Mouse (Mus musculus) heart, adult 2 months (tissue): ENCODE results near the gene Gm11214. TPM values are rescaled to one million over a fixed set of nuclear protein-coding genes. Genes with fewer than 3 reads are reported as not detected.

ENCODE experiments used
- DNase-seq, 2 experiments: peaks; one replicate each; pipeline ENCODE4 v3.0.0; 2021
- H3K27ac ChIP-seq: fragments of 200-600 bp; 2 replicates; pipeline ENCODE4 v1.8.1; 2022
- H3K27me3 ChIP-seq: fragments of 200-500 bp; 2 replicates; pipeline ENCODE4 v1.6.1; 2012; ENCODE audit warnings: mild to moderate bottlenecking, low read length, inconsistent platforms, mixed read lengths; ENCODE audit not compliant: control insufficient read depth, insufficient read depth
- H3K36me3 ChIP-seq: fragments of 200-500 bp; 2 replicates; pipeline ENCODE4 v1.6.1; 2012; ENCODE audit warnings: low read length, inconsistent platforms; ENCODE audit not compliant: control insufficient read depth, insufficient read depth
- H3K4me1 ChIP-seq: fragments of 200-500 bp; 2 replicates; pipeline ENCODE4 v1.6.1; 2011; ENCODE audit warnings: low read length; ENCODE audit not compliant: control insufficient read depth, insufficient read depth
- H3K4me3 ChIP-seq: fragments of 200-600 bp; 2 replicates; pipeline ENCODE4 v1.8.1; 2022
- H3K79me2 ChIP-seq: fragments of 200-500 bp; replicated peaks from 2 replicates; pipeline ENCODE4 v1.6.1; 2012; ENCODE audit warnings: mild to moderate bottlenecking, inconsistent platforms, low read length, moderate library complexity, mixed read lengths; ENCODE audit not compliant: control insufficient read depth, insufficient read depth
- H3K9ac ChIP-seq: fragments of 200-500 bp; 2 replicates; pipeline ENCODE4 v1.6.1; 2012; ENCODE audit warnings: low read depth, mild to moderate bottlenecking, control low read depth, inconsistent platforms, low read length, mixed read lengths
- CTCF ChIP-seq: fragments of 200-600 bp; IDR thresholded peaks from 2 replicates; pipeline ENCODE4 v1.8.1; 2022; ENCODE audit warnings: antibody characterized with exemption, mild to moderate bottlenecking, moderate library complexity
- EP300 ChIP-seq: fragments of 200-500 bp; IDR thresholded peaks from 2 replicates; pipeline ENCODE4 v1.6.1; 2011; ENCODE audit warnings: low read depth, low read length, control low read depth; ENCODE audit not compliant: insufficient read depth
- POLR2A ChIP-seq: fragments of 200-500 bp; IDR thresholded peaks from 2 replicates; pipeline ENCODE4 v1.6.1; 2011; ENCODE audit warnings: mild to moderate bottlenecking, low read depth, low read length, control low read depth; ENCODE audit not compliant: insufficient read depth
- WGBS: fragments of 180-500 bp; shearing (Covaris S2); methylation state at CpG from one replicate; pipeline ENCODE4 v1.1.7; 2018; 5-methylcytosine and 5-hydroxymethylcytosine counted together
- intact Hi-C: fragments of 180-260 bp; cut with DNase I; formaldehyde crosslinking; loops from one replicate; pipeline ENCODE4 v1.15.1; 2025
- polyA plus RNA-seq: library from polyadenylated mRNA; depleted of rRNA; stranded (reverse); fragments of >200 nt; gene quantifications from 2 replicates; pipeline ENCODE4 v1.2.3, GENCODE M21; 2012
- total RNA-seq, 2 experiments: library from RNA; stranded (reverse); gene quantifications; 2 replicates each; pipeline ENCODE4 v1.2.3; 2021

Gene Gm11214
- total and polyA plus RNA-seq, 3 experiments, result not detected

DNA sequence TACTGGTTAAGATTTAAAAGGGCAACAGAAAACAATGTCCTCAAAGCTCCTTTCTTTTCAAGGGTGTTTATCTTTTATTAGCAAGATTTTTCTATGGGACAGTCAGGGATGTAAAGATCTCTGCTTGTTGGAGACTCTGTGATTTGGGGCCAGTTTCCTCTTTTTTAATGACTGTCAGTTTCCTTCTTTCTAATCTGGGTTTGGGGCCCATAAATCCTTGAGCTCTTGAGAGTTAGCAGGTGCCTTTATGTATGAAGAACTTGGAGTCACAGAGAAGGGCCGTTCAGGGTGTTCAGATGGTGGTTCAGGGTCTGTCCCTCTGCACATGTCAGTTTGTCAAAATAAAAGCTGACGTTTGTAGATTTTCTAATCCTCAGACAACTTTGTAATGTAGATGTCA is 11.9 kb upstream of the Gm11214 start:
- WGBS, result 57% methylated on average over 2 of the region's 2 CpGs
- no peak for TF ChIP-seq CTCF
- no peak for TF ChIP-seq EP300
- no peak overlapping the region for H3K27ac ChIP-seq
- no peaks in the 10 kb centered on the region for H3K4me1 ChIP-seq
- no peaks in the 10 kb centered on the region for H3K27me3 ChIP-seq
- no peaks in the 10 kb centered on the region for H3K36me3 ChIP-seq
- intact Hi-C loops, result no loop called here
- no peak overlapping the region for H3K4me3 ChIP-seq
- no peaks in the 10 kb centered on the region for H3K79me2 ChIP-seq
- H3K9ac ChIP-seq, result no peak overlapping the region
- no peak for DNase-seq

DNA sequence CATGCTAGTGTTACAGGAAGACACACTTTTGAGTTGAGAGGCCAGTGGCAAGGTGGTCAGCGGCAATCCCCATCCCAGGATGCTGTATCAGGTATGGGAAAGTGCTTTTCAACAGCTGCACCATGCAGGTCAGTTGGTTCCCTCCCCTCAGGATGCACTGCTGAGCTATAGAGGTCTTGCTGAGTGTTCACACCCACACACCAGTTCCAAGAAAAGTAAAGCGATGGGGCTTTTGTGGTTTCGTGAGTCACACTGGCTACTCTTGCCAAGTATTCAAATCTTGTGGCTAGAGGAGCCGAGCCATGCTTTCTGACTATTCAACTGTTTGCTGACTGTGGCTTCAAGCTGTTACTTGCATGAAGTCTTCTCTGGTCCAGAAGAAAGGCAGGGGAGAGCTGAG is 5.1 kb upstream of the Gm11214 start:
- H3K9ac ChIP-seq, result no peak overlapping the region
- H3K4me1 ChIP-seq, result no peaks in the 10 kb centered on the region
- intact Hi-C loops, result no loop called here
- TF ChIP-seq EP300 (no peak), POLR2A (no peak), CTCF (no peak)
- H3K27me3 ChIP-seq, result no peaks in the 10 kb centered on the region; the same call in 1 of the 2 replicates
- 48% methylated on average over 4 of the region's 4 CpGs for WGBS
- DNase-seq, result peak in 1 of 2 experiments; percentile 36
- H3K79me2 ChIP-seq, result no peaks in the 10 kb centered on the region
- no peak overlapping the region for H3K4me3 ChIP-seq
- H3K27ac ChIP-seq, result no peak overlapping the region
- H3K36me3 ChIP-seq, result no peaks in the 10 kb centered on the region

DNA sequence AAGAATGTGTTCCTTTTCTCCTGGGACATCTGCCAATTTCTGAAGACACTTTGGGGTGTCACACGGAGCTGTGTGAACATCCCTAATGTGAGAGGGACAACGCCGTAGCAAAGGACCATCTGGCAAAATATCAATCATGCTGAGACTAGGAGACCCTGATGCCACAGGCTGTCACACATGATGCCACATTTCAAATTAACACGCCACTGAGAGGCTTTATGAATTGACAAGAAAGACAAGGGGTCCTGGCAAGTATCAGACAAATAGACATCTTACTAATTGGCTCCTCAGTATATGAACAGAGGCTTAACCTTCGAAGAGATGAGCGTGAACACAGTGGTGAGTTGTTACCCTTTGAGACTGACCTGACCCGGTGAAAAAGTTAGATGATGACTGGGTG is 2.6 kb upstream of the Gm11214 start:
- Histone ChIP-seq H3K27ac (no peak overlapping the region), H3K4me1 (no peaks in the 10 kb centered on the region), H3K4me3 (no peak overlapping the region), H3K27me3 (no peaks in the 10 kb centered on the region; the same call in 1 of the 2 replicates), H3K79me2 (no peaks in the 10 kb centered on the region), H3K9ac (no peak overlapping the region), H3K36me3 (no peaks in the 10 kb centered on the region)
- no peak for DNase-seq
- TF ChIP-seq CTCF, result no peak
- intact Hi-C loops, result no loop called here
- 80% methylated on average over 7 of the region's 7 CpGs for WGBS

DNA sequence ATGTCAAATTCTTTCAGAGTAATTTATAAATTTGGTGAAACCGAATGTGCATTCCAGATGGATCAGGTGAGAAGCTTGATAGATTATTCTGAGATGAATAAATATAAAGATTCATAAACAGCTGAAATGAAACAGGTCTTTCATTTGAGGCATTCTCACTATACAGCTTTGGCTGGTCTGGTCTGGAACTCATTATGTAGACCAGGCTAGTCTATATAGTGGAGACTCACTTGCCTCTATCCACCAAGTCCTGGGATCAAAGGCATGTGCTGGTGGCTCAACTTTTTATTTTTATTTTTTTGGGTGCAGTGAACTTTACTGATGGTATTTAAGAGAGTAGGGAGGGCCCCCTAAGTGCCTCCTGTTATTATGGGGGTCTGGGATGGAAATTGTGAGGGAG is 1.3 kb downstream of the Gm11214 start:
- no peak overlapping the region for H3K4me3 ChIP-seq
- DNase-seq, result no peak
- no peaks in the 10 kb centered on the region for H3K27me3 ChIP-seq
- no peak overlapping the region for H3K27ac ChIP-seq
- H3K36me3 ChIP-seq, result no peaks in the 10 kb centered on the region
- no peak overlapping the region for H3K9ac ChIP-seq
- H3K4me1 ChIP-seq, result no peaks in the 10 kb centered on the region
- TF ChIP-seq CTCF (no peak), POLR2A (no peak), EP300 (no peak)
- no peaks in the 10 kb centered on the region for H3K79me2 ChIP-seq
- intact Hi-C loops, result no loop called here
- WGBS, result 81% methylated on average over 1 of the region's 1 CpGs

GRCm38 (mm10) chr4:63661426-63661825 is 1.8 kb downstream of the Gm11214 start:
- H3K4me1 ChIP-seq, result no peaks in the 10 kb centered on the region
- H3K27me3 ChIP-seq, result no peaks in the 10 kb centered on the region
- no peak for DNase-seq
- WGBS, result 82% methylated on average over 1 of the region's 1 CpGs
- H3K27ac ChIP-seq, result no peak overlapping the region
- TF ChIP-seq CTCF, result no peak
- no peak for TF ChIP-seq POLR2A
- no peaks in the 10 kb centered on the region for H3K36me3 ChIP-seq
- intact Hi-C loops, result no loop called here
- H3K4me3 ChIP-seq, result no peak overlapping the region
- H3K79me2 ChIP-seq, result no peaks in the 10 kb centered on the region
- H3K9ac ChIP-seq, result no peak overlapping the region

GRCm38 (mm10) chr4:63659775-63660174 is 3.4 kb downstream of the Gm11214 start:
- no peak overlapping the region for H3K4me3 ChIP-seq
- no peaks in the 10 kb centered on the region for H3K79me2 ChIP-seq
- H3K36me3 ChIP-seq, result no peaks in the 10 kb centered on the region
- DNase-seq, result no peak
- WGBS, result 95% methylated on average over 1 of the region's 1 CpGs
- no peaks in the 10 kb centered on the region for H3K27me3 ChIP-seq
- intact Hi-C loops, result no loop called here
- TF ChIP-seq EP300 (no peak), CTCF (no peak), POLR2A (no peak)
- no peak overlapping the region for H3K9ac ChIP-seq
- H3K27ac ChIP-seq, result no peak overlapping the region
- H3K4me1 ChIP-seq, result no peaks in the 10 kb centered on the region

- Histone ChIP-seq H3K4me3 (no peak overlapping the region), H3K79me2 (no peaks in the 10 kb centered on the region), H3K4me1 (no peaks in the 10 kb centered on the region), H3K9ac (no peak overlapping the region), H3K27ac (no peak overlapping the region), H3K36me3 (no peaks in the 10 kb centered on the region), H3K27me3 (no peaks in the 10 kb centered on the region)
- 39% methylated on average over 4 of the region's 4 CpGs for WGBS
- intact Hi-C loops, result no loop called here
- no peak for DNase-seq
- TF ChIP-seq CTCF (no peak), POLR2A (no peak)
These were observed 4.1 kb downstream of the Gm11214 start for GRCm38 (mm10) chr4:63659086-63659485.
